Mouse (Mus musculus): ENCODE measurements around the gene Trappc1.

GRCm38 (mm10) chr11:69295286-69295685 lies 28.5 kb upstream of the Trappc1 start:
- no peak for TF ChIP-seq POLR2A (IDR thresholded peaks at IDR 0.05; ENCODE audit: low read depth, low read length)
- no peak for TF ChIP-seq CTCF (IDR thresholded peaks at IDR 0.05; ENCODE audit: borderline replicate concordance, insufficient read depth, low read length)
